Mouse (Mus musculus): ENCODE results near the gene Lgals7. TPM values are rescaled to one million over a fixed set of nuclear protein-coding genes. Genes with fewer than 3 reads are reported as not detected.

The Lgals7 gene
- total and polyA plus RNA-seq, 2 experiments, result not detected

DNA sequence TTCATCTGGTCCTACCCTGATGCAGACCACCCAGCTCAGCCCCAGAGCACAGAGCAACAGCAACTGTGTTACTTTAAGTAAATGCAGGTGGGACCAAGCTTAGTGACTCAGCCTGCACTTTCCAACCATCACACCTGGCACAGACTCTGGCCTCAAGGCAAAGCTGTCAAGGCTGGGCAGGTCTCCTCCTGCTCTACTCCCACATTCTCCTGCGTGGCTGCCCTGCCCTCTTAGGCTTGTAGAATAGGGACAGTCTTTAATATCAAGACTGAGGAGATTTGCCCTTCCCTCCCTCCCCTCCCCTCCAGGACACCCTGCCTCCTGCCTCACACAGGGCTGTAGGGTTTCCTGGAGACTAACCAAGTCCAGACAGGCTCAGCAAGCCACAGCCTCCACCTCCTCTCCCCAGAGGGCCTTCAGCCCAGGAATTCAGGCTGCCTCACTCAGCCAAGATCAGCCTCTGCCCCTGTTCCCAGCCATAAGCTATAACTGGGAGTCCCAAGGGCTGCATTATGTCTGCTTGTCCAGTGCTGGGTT, 13.9 kb upstream of the Lgals7 start:
- Histone ChIP-seq H3K4me1 (ENCODE audit: control insufficient read depth, insufficient read depth, low read length) (no peaks in the 10 kb centered on the region), H3K27ac (replicated peaks; ENCODE audit: insufficient read depth, low read depth, low read length) (no peak overlapping the region)
- WGBS, result 40% methylated on average over 1 of the region's 1 CpGs

DNA sequence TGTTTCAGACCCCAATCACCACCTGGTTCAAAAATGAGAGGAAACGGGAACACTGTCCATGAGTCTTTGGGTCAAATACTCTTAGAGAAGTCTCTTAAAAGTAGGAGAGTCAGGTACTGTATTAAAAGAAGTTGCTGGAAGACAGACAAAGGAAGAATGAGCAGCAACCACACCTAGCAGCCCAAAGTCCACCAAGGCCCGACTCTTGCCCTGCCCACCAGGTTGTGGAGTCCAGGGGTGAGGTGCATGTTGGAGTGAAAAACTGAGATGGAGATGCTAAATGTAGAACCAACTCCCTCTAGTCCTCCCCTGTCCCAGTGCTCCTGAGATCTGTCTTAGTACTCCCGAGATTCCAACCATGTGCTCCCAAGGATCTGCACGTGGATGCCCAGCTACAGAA, 13.0 kb upstream of the Lgals7 start:
- Histone ChIP-seq H3K27ac (replicated peaks; ENCODE audit: insufficient read depth, low read depth, low read length) (no peak overlapping the region), H3K4me3 (ENCODE audit: insufficient read depth, low read depth, low read length) (no peak overlapping the region), H3K9ac (ENCODE audit: low read depth, low read length) (no peak overlapping the region), H3K27me3 (ENCODE audit: control insufficient read depth, insufficient read depth, low read length) (no peaks in the 10 kb centered on the region), H3K79me2 (ENCODE audit: control insufficient read depth, insufficient read depth, low read length) (no peaks in the 10 kb centered on the region), H3K4me1 (ENCODE audit: control insufficient read depth, insufficient read depth, low read length) (no peaks in the 10 kb centered on the region), H3K36me3 (ENCODE audit: control insufficient read depth, insufficient read depth, low read length) (no peaks in the 10 kb centered on the region)
- TF ChIP-seq POLR2A (IDR thresholded peaks at IDR 0.05; ENCODE audit: extremely low read depth, insufficient read depth, low read length) (no peak), CTCF (IDR thresholded peaks at IDR 0.05; ENCODE audit: low read depth, low read length) (no peak)
- DNase-seq (ENCODE audit: extremely low read depth, low read depth, low spot score), result no peak
- WGBS, result 83% methylated on average over 4 of the region's 4 CpGs

More for the DNA sequence above, 13.9 kb upstream of the Lgals7 start:
- Histone ChIP-seq H3K79me2 (ENCODE audit: control insufficient read depth, insufficient read depth, low read length) (no peaks in the 10 kb centered on the region), H3K4me3 (ENCODE audit: insufficient read depth, low read depth, low read length) (no peak overlapping the region), H3K9ac (ENCODE audit: low read depth, low read length) (no peak overlapping the region), H3K36me3 (ENCODE audit: control insufficient read depth, insufficient read depth, low read length) (no peaks in the 10 kb centered on the region), H3K27me3 (ENCODE audit: control insufficient read depth, insufficient read depth, low read length) (no peaks in the 10 kb centered on the region)
- TF ChIP-seq CTCF (IDR thresholded peaks at IDR 0.05; ENCODE audit: low read depth, low read length) (no peak), POLR2A (IDR thresholded peaks at IDR 0.05; ENCODE audit: extremely low read depth, insufficient read depth, low read length) (no peak)
- DNase-seq (ENCODE audit: extremely low read depth, low read depth, low spot score), result no peak

DNA sequence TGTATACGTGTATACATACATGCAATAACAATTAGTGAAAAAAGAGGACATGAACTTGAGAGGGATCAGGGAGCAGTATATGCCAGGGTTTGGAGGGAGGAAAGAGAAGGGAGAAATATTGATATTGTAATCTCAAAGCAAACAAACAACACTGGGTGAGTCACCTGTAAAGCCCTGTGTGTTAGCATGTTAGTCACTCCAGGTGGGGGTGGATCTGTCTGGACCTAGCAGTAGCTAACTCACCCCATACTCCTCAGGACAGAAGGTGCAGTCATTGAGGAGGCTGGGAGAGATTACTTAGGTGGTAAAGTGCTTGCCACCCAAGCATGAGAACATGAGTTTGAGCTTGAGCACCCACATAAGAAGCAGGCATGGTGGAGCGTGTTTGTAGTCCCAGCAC, 3.7 kb upstream of the Lgals7 start:
- H3K4me3 ChIP-seq (ENCODE audit: insufficient read depth, low read depth, low read length), result no peak overlapping the region
- no peak overlapping the region for H3K9ac ChIP-seq (ENCODE audit: low read depth, low read length)
- 97% methylated on average over 2 of the region's 2 CpGs for WGBS
- H3K36me3 ChIP-seq (ENCODE audit: control insufficient read depth, insufficient read depth, low read length), result no peaks in the 10 kb centered on the region
- no peak for DNase-seq (ENCODE audit: extremely low read depth, low read depth, low spot score)
- H3K79me2 ChIP-seq (ENCODE audit: control insufficient read depth, insufficient read depth, low read length), result no peaks in the 10 kb centered on the region
- H3K4me1 ChIP-seq (ENCODE audit: control insufficient read depth, insufficient read depth, low read length), result no peaks in the 10 kb centered on the region
- no peak overlapping the region for H3K27ac ChIP-seq (replicated peaks; ENCODE audit: insufficient read depth, low read depth, low read length)
- TF ChIP-seq CTCF (IDR thresholded peaks at IDR 0.05; ENCODE audit: low read depth, low read length) (no peak), POLR2A (IDR thresholded peaks at IDR 0.05; ENCODE audit: extremely low read depth, insufficient read depth, low read length) (no peak)
- no peaks in the 10 kb centered on the region for H3K27me3 ChIP-seq (ENCODE audit: control insufficient read depth, insufficient read depth, low read length)

DNA sequence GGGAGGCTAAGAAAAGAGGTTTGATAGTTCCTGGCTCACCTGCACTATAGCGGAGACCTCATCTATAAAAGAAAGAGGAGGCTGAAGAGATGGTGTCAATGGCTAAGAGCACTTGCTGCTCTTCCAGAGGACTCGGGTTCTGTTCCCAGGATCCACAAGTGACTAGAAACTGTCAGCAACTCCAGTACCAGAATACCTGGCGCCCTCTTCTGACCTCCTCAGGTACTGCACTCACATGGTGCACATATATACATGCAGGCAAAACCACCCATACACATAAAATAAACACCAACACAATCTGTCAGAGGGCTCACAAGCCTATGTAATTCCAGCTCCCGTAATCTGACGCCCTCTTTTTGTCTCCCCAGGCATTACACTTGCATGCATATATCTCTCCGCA, 2.8 kb upstream of the Lgals7 start:
- TF ChIP-seq POLR2A (IDR thresholded peaks at IDR 0.05; ENCODE audit: extremely low read depth, insufficient read depth, low read length) (no peak), CTCF (IDR thresholded peaks at IDR 0.05; ENCODE audit: low read depth, low read length) (peak; percentile 11; the same call in 1 of the 2 replicates)
- WGBS, result 93% methylated on average over 6 of the region's 6 CpGs

DNA sequence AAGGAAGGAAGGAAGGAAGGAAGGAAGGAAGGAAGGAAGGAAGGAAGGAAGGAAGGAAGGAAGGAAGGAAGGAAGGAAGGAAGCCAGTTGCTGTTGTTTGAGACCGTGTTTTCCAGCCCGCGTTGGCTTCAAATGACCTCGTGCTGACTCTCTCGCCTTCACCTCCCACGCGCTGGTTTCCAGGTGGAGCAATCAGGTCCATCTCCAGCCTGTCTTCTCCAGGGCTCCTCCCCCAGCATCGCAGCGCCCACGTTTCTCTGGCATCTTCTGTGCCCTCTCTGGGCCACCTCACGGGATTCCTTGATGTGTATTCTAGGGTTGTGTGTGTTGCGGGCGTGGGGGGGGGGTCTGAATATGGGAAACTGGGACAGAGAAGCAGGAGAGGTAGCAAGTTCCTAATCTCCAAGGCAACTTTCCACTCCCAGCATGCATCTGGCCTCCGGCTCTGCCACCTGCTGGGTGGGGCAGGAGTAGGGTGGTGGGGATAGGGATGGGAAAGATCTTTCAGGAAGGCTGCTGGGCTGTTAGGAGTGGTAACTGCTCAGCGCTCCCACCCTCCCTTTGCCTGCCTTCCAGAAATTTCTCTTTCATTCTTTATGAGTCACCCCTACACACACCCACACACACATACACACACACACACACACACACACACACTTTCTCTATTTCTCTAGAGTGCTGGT, 695 bp upstream of the Lgals7 start:
- TF ChIP-seq POLR2A (IDR thresholded peaks at IDR 0.05; ENCODE audit: extremely low read depth, insufficient read depth, low read length) (no peak), CTCF (IDR thresholded peaks at IDR 0.05; ENCODE audit: low read depth, low read length) (no peak)
- H3K4me1 ChIP-seq (ENCODE audit: control insufficient read depth, insufficient read depth, low read length), result no peaks in the 10 kb centered on the region
- no peaks in the 10 kb centered on the region for H3K27me3 ChIP-seq (ENCODE audit: control insufficient read depth, insufficient read depth, low read length)
- no peak overlapping the region for H3K27ac ChIP-seq (replicated peaks; ENCODE audit: insufficient read depth, low read depth, low read length)
- H3K9ac ChIP-seq (ENCODE audit: low read depth, low read length), result no peak overlapping the region
- H3K79me2 ChIP-seq (ENCODE audit: control insufficient read depth, insufficient read depth, low read length), result no peaks in the 10 kb centered on the region
- H3K36me3 ChIP-seq (ENCODE audit: control insufficient read depth, insufficient read depth, low read length), result no peaks in the 10 kb centered on the region
- no peak overlapping the region for H3K4me3 ChIP-seq (ENCODE audit: insufficient read depth, low read depth, low read length)
- WGBS, result 67% methylated on average over 15 of the region's 15 CpGs
- DNase-seq (ENCODE audit: extremely low read depth, low read depth, low spot score), result no peak

More for the DNA sequence above, 2.8 kb upstream of the Lgals7 start:
- Histone ChIP-seq H3K79me2 (ENCODE audit: control insufficient read depth, insufficient read depth, low read length) (no peaks in the 10 kb centered on the region), H3K4me3 (ENCODE audit: insufficient read depth, low read depth, low read length) (no peak overlapping the region), H3K36me3 (ENCODE audit: control insufficient read depth, insufficient read depth, low read length) (no peaks in the 10 kb centered on the region), H3K27ac (replicated peaks; ENCODE audit: insufficient read depth, low read depth, low read length) (no peak overlapping the region), H3K4me1 (ENCODE audit: control insufficient read depth, insufficient read depth, low read length) (no peaks in the 10 kb centered on the region), H3K27me3 (ENCODE audit: control insufficient read depth, insufficient read depth, low read length) (no peaks in the 10 kb centered on the region), H3K9ac (ENCODE audit: low read depth, low read length) (no peak overlapping the region)
- no peak for DNase-seq (ENCODE audit: extremely low read depth, low read depth, low spot score)

DNA sequence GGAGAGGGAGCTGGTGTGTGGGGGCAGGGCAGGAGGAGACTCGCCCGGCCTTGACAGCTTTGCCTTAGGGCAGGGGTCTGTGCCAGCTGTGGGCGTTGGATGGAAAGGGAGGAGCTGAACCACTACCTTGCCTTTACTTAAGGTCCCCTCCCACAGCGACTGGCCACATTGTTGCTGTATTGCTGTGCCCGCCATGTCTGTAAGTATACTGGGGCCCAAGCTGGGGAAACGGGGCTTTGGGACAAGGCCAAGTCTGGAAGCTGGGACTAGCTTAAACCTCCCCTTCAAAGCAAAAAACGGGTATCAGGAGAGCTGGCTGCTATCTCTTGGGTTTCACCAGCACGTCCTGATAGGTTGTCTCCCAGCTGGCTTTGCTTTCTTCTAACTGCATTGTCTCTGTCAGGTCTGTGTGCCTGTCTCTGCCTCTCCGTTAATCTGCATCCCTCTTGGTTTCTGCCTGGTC, 666 bp downstream of the Lgals7 start:
- no peak for DNase-seq (ENCODE audit: extremely low read depth, low read depth, low spot score)
- 67% methylated on average over 9 of the region's 9 CpGs for WGBS
- TF ChIP-seq CTCF (IDR thresholded peaks at IDR 0.05; ENCODE audit: low read depth, low read length) (no peak), POLR2A (IDR thresholded peaks at IDR 0.05; ENCODE audit: extremely low read depth, insufficient read depth, low read length) (no peak)
- Histone ChIP-seq H3K9ac (ENCODE audit: low read depth, low read length) (no peak overlapping the region), H3K79me2 (ENCODE audit: control insufficient read depth, insufficient read depth, low read length) (no peaks in the 10 kb centered on the region), H3K27me3 (ENCODE audit: control insufficient read depth, insufficient read depth, low read length) (no peaks in the 10 kb centered on the region), H3K27ac (replicated peaks; ENCODE audit: insufficient read depth, low read depth, low read length) (no peak overlapping the region), H3K4me1 (ENCODE audit: control insufficient read depth, insufficient read depth, low read length) (no peaks in the 10 kb centered on the region), H3K4me3 (ENCODE audit: insufficient read depth, low read depth, low read length) (no peak overlapping the region), H3K36me3 (ENCODE audit: control insufficient read depth, insufficient read depth, low read length) (no peaks in the 10 kb centered on the region)

Measured in liver, adult 2 months (tissue).